Mouse (Mus musculus) bone marrow macrophage, adult 2 months (primary cell): ENCODE measurements around the gene Pou2f3.

ENCODE experiments used
- CTCF ChIP-seq: IDR thresholded peaks from 2 replicates; pipeline ENCODE4 v1.5.1; 2012; ENCODE audit warnings: low read depth, mild to moderate bottlenecking, low read length, moderate library complexity
- POLR2A ChIP-seq: IDR thresholded peaks from 2 replicates; pipeline ENCODE4 v1.6.1; 2012; ENCODE audit warnings: mild to moderate bottlenecking, low read depth, low read length, borderline replicate concordance

GRCm38 (mm10) chr9:43110286-43110980 lies 99.7 kb downstream of the Pou2f3 start:
- TF ChIP-seq POLR2A (no peak), CTCF (no peak)
